Mouse (Mus musculus) cerebellum, postnatal 36 days (tissue): ENCODE data around the gene Kat7.
A peak's percentile ranks its signal among the peaks of the same experiment; 100 is the strongest.

Source experiments
- DNase-seq, 2 experiments: peaks; one replicate each; pipeline ENCODE4 v3.0.0; 2021 to 2022; ENCODE audit warnings: mixed read lengths in 2 of 2

Kat7 gene

GRCm38 (mm10) chr11:95276056-95276455, 34.0 kb downstream of the Kat7 start:
- no peak for DNase-seq

- DNase-seq = no peak
Observed at GRCm38 (mm10) chr11:95274613-95275012, 35.4 kb downstream of the Kat7 start.

- no peak for DNase-seq
Observed at GRCm38 (mm10) chr11:95273661-95274060, 36.4 kb downstream of the Kat7 start.

DNA sequence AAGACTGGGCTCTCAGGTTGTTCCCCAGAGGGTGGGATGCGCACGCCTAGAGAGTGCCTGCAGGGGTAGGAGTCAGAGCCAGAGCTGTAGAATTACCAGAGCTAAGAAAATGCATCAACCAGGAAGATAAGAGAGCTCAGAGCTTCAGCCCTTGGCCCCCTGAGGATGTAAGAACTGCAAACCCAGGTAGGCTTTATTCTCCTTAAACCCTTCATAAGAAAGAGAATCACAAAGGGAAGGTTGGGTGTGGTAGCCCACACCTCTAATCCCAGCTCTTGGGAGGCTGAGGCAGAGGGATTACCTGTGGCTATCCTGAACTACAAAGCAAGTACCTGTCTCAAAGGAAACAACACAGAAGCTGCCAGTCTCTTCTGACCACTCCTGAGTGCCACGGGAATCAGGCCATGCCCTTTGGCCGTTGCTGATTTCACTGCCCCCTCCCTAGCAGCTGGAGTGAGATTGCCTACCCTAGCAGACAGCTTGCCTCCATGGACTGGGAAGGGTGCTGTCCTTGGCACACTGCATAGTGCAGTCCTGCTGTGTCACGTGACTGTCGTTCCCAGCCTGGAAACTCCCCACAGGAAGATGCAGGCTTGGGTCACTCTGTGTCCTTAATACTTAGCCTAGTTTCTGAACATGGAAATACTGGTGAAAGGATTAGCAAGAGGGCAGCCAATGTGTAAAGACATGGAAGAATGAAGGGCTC, 43.4 kb downstream of the Kat7 start:
- DNase-seq = no peak

DNA sequence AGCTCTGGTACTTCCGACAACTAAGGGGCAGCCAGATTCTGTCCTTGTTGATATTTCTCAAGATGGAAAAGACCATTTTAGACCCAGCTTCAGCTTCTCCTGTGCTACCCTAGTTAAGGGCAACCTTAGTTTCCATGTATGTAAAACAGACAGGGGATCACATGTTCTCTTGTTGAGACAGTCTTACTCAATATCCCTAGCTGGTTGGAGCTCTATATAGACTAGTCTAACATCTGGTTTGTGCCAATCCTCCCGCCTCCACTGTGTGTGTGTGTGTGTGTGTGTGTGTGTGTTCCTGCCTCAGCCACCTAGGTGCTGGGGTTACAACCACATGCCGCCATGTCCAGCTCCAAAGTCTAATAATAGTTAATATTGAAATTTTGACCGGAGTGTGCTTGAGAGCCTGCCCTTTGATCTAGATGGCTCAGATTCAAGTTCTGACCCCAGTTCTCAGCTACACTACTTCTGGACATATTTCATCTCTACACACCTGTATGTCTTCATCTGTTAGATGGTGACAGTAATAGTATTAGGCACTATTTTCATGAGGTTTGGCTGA, 45.5 kb downstream of the Kat7 start:
- no peak for DNase-seq

GRCm38 (mm10) chr11:95263816-95264454, 46.1 kb downstream of the Kat7 start:
- DNase-seq = no peak

- DNase-seq = peak; percentile 16 to 19
Observed at GRCm38 (mm10) chr11:95261178-95261751, 48.8 kb downstream of the Kat7 start, which contains the start of gene Tac4. Gene Tac4 (plus strand): TSS chr11:95261529.

DNA sequence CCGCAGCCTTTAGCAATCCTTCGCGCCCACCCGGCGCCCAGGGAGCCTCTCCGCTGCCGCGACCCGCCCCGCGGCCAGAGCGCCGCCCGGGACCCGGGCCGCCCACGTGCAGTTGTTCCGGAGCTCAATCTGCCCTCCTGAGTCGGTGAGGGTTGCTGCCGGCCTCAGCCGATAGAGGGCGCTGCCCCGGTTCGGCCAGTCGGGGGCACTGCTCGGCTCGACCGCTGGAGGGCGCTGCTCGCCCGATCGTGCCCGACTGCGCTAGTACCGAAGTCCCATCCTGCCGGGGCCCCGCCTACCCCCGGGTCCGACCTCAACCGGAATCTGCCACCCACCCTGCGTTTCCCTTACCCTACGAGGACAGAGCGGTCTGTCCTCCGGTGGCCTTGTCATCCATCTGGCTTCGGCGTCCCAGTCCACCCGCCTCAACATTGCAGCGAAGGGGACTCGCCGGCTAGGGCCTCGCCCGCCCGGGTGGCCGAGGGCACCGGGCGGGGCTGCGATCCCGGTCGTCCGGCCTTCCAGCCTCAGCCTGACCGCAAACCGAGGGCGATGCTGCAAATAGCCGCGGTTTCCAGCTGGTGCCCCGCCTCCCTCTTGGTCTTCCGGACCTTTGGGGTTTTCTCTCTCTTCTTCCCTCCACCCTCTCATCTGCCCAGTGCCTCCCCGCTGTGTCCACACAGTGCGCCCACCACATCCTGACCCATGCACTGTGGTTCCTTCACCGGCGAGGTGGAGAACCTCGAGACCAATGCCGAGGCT, 50.8 kb downstream of the Kat7 start:
- DNase-seq = peak; percentile 87 to 89

DNA sequence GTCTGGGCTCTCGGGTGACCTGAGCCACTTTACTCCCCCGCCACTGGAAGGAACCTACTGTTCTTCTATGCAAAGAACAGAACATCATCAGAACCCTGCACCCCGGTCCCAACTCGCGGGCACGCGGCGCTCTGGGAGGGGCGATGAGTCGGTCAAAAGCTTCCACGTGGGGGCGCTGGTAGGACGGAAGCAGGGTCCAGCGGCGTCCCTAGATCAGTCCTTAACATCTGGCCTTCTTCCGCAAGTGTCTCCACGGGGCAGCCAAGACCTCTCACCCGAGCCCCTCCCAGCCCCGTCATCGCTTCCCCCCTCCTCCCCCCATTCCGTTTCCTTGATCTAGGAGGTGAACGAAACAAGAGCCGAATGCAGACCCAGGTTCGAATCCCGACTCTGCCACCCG, 51.6 kb downstream of the Kat7 start:
- peak; percentile 43 to 51 for DNase-seq

DNA sequence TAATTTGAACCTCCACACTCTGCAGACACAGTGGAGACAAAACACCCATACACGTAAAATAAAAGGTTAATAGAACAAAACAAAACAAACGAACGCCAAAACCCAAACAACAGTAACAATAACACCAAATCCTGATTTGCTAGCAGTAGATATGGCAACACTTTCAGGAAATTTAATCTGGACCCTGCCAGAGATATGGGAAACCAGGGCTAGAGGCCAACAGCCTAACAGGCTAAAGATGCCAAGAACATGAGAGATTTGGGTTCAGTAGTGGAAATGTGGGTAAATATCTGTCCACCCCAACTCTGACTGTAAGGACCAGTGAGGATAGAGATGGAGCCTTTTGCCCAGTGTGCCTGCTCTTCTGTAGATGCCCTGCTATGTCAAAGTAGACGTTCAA, 52.1 kb downstream of the Kat7 start:
- DNase-seq = no peak

DNA sequence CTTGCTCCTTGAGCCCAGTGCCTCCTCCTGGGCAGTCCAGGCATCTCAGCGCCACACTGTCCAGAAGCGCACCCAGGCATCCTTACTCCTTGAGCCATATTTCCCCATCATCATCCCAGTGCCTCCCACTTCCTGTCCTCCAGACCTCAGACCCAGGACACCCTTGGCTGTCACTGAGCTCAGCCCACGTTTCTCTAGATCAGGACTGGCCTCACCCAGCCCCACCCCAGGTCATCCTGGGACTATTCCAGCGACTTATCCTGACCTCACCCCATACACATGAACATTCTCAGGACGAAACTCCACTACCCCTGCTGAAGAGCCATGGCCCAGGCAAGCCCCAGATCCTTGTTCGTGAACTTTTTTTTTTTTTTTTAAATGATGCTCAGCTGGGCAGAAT, 54.3 kb downstream of the Kat7 start:
- no peak for DNase-seq

DNA sequence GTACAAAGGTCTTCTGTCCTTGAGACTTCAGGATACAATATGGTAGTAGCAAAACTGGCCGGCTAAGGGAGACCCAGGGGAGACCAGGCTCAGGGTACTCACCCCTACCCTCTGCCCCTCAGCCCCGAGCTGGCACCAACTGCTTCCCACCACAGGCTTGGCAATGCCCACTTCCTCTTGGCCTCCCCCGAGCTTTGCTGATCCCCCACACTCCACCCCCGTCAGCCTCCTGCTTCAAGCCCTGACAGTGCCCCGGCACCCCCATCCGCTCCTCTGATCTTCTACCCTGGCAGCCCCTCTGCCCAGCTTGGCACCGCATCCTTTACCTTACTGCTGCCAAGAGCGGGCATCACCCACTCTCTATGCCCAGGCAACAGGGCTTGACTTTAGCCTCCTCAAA, 55.9 kb downstream of the Kat7 start:
- DNase-seq = no peak

GRCm38 (mm10) chr11:95252104-95252503, 57.9 kb downstream of the Kat7 start:
- DNase-seq = no peak

DNA sequence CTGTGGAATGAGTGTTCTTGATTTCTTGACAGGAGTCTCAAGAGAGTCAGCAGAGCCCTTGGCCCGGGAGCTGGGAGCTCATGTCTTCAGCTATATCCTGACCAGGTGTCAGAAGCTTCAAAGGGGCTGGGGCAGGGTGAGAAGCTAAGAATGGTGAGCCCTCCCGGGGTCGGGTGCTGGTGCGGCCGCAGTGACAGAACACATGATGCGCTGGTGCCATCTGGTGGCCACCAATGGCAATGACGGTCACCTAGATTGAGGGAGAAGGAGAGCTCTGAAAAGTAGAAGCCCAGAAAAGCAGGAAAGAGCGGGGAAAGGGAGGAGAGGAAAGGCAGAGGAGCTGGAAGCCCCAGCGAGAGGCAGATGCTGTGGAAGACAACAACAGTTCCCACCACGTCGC, 58.8 kb downstream of the Kat7 start:
- DNase-seq = peak; percentile 73 to 76

- DNase-seq = no peak
Observed at GRCm38 (mm10) chr11:95250110-95250509, 59.9 kb downstream of the Kat7 start.

DNA sequence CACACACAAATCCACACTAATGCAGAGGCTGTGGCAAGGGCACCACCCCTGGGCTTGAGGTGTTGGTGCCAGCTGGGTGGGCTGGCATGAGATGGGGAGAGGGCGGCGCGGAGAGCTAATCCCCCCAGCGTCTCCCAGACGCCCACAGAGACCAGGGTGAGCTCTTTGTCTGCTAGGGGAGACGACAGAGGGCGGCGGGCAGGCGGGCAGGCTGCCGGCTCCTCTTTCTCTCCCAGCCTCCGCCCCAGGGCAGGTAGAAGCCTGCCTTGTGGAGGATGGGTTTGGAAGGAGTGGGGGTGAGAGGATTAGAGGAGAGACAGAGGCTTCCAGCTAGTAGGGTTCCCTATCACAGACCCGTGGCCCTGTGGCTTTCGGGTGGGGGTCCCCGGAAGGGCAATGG, 63.0 kb downstream of the Kat7 start:
- no peak for DNase-seq

- no peak for DNase-seq
Observed at GRCm38 (mm10) chr11:95245456-95245855, 64.6 kb downstream of the Kat7 start.

DNA sequence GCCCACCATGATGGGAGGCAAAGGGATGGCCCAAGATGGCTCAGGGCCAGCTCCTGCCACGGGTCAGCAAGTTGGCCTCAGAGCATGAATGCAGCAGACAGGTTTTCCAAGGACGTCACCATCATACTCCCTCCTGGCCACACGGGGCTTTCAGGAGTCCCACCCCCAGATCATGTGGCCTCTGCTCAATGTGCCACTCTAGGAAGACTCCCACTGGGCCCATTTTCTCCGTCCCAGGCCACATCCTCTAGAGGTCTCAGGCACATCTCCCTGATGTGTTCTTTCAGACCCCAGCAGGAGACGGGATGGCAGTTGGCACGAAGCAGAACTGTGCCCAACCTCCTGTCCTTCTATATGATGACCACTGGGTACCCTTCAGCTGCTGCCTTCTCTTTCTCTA, 67.4 kb downstream of the Kat7 start:
- no peak for DNase-seq

- no peak for DNase-seq
Observed at GRCm38 (mm10) chr11:95238477-95238876, 71.6 kb downstream of the Kat7 start.

DNA sequence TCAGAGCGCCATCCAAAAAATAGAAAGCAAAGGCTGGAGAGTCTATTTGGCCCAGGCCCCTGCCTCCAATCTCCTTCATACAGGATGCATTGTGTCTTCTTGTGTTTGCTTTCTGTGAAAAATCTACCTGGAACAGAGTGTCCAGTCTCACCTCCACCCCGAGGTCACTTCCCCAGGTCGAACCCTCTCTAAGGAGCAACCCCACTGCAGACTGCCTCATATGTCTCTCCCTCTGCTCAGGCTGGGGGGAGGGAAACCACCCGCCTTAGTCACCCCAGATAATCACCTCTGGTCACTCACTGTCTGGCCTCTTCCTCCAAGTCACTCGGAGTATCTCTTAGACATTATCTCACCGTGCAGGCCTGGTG, 77.7 kb downstream of the Kat7 start:
- no peak for DNase-seq

DNA sequence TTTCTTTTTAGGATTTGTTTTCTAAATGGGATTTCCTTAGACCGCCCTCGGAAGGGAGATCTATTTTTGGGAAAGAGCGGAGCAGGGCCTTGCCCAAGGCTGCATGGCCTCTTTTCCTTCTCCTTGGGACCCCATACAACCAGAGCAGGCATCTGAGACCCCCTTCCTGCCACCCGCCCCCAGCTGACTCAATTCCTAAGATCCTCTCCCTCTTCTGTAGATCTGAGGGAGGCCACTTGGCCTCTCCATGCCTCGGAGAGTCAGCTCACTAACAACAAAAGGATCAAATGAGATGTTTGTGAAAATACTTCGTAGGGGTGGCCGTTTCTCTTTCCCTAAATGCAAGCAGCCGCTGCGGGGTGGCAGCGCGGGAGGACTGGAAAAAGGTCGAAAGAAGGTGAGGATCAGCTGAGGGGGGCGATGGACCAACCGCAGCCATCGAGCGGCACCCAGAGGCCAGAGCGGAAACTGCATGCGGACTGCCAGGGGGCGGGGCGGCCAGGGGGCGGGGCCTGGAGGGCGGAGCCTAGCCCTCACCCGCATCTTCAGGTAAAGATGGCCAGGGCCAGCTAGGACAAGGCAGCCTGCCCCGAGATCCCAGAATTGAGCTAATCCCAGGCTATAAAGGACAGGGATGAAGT, 78.2 kb downstream of the Kat7 start:
- DNase-seq = peak; percentile 76 to 77

GRCm38 (mm10) chr11:95227467-95227866, 82.6 kb downstream of the Kat7 start:
- DNase-seq = no peak

DNA sequence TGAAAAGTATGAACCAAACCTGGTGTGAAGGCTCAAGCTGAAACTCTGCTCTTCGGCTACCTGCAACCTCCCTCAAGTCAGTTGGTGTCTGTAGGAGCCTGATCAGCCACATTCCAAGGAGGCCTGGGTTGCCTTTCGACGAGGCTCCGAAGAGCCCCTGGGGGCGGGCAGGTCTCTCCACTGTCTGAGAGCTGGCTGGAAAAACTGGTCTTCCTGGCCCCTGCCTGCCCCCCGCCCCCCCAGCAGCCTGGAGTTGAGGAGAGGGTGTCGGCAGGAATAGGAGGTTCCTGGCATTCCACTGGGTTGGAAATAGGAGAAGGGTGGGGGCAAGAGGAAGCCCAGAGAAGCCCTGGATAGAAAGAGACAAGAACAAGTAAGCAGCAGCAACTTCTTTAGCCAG, 84.6 kb downstream of the Kat7 start:
- no peak for DNase-seq
